ENCODE assay signal across 8 mouse cellular contexts in the genomic region with DNA sequence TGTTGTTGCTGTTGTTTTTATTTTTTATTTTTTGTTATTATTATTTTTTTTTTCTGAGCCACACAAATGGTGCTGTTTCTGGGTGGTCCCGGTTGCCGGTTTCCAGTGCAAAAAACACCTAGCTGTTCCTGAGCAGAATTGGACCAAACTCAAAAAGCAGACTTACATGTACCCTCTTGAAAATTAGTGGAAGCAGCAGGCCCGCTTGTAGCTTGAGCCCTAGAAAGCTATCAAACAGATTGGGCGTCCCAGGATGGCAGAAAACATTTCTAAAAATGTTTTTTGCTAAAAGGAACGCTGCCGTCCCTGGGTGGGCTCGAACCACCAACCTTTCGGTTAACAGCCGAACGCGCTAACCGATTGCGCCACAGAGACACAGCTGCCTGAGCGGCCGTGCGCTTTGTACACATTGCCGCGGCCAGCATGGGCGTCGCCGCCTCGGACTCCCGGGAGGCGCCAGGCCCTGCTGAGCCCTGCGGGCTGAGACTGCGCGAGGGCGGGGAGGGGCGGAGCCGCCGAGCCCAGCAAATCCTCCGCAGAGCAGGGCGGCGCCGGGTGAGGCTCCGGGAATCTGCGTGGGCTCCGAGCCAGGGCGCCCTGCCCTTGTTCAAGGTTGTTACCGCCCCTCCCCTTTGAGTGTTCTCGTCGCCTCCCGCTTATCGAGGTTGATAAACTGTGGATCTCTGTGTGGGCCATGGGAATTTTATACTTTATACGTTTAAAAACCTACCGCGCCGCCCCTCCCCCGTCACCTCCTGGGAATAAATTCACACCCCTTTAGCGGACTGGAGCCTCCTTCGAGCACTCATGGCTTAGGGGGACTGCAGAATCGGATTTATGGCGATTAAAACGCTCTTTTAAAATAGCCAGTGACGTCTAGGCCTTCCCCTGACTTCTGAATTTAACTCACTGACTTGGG. TPM values are rescaled to one million over a fixed set of nuclear protein-coding genes. Genes with fewer than 3 reads are reported as not detected.
DNase-seq lines count a peak whose midpoint lies in the region; ATAC-seq lines count a peak whose summit lies in the region.

No protein-coding gene starts in this region.

- peak; percentile 98 for DNase-seq in adipocyte (ENCODE audit: low spot score)
- peak; percentile 98 for DNase-seq in embryo, embryonic 10 days (ENCODE audit: low spot score)
- DNase-seq in gastrocnemius, postnatal 10 days: peak; percentile 99
- peak; percentile 94 for DNase-seq in induced T-regulatory cell, adult 2 months (ENCODE audit: low read depth)
- DNase-seq in left cerebral cortex, adult 9 months (ENCODE audit: low spot score in 2 of 2): peak; percentile 91 to 98
- peak; percentile 92 for DNase-seq in right cerebral cortex, postnatal 14 days
- peak; percentile 99 for DNase-seq in urinary bladder, postnatal 36 days (ENCODE audit: low spot score in 2 of 2)

- peak; percentile 97 for ATAC-seq in megakaryocyte progenitor cell, adult 5-6 weeks (replicated peaks; ENCODE audit: poor library complexity)

RNA-seq across cellular contexts. Expression of a gene that starts 35.6 kb away (rescaled TPM):
- total RNA-seq in gastrocnemius, postnatal 10 days (2021): 10 to 100 TPM in 1 of 2 experiments, 1 to 10 TPM in 1; 7.3 to 10.5 TPM
- 426 and 442 TPM in 2 replicates for total RNA-seq in megakaryocyte progenitor cell, adult 5-6 weeks (2015)
- total RNA-seq in megakaryocyte progenitor cell, adult 5-6 weeks (2017): 320 and 453 TPM in 2 replicates

RNA-seq across cellular contexts. Expression of a gene that starts 44.7 kb away (rescaled TPM):
- total RNA-seq in gastrocnemius, postnatal 10 days (2021): 100 to 1,000 TPM; 176 to 183 TPM
- total RNA-seq in megakaryocyte progenitor cell, adult 5-6 weeks (2015): 1,237 and 1,239 TPM in 2 replicates
- total RNA-seq in megakaryocyte progenitor cell, adult 5-6 weeks (2017): 1,041 and 1,075 TPM in 2 replicates

RNA-seq across cellular contexts. Expression of a gene that starts 44.8 kb away (rescaled TPM):
- total RNA-seq in gastrocnemius, postnatal 10 days (2021): 10 to 100 TPM; 22.7 to 25.9 TPM
- total RNA-seq in megakaryocyte progenitor cell, adult 5-6 weeks (2015): 29.8 and 39.2 TPM in 2 replicates
- 36.5 and 40.8 TPM in 2 replicates for total RNA-seq in megakaryocyte progenitor cell, adult 5-6 weeks (2017)

Comparison
In these comparisons a context has a peak if more than half of its experiments do, and no peak if none do; other contexts are left out.
1. Peak in every context shown above with its lines: DNase-seq and ATAC-seq.
2. RNA of a gene that starts 35.6 kb away (total RNA-seq): 320 to 453 TPM in megakaryocyte progenitor cell, adult 5-6 weeks; 7.3 to 10.5 TPM in gastrocnemius, postnatal 10 days; every median in the first group is over 10 times any median in the second.
3. RNA of a gene that starts 44.7 kb away (total RNA-seq): 1,041 to 1,239 TPM in megakaryocyte progenitor cell, adult 5-6 weeks; 176 to 183 TPM in gastrocnemius, postnatal 10 days; every median in the first group is over 4 times any median in the second.